Mouse (Mus musculus): ENCODE data around the gene Bbs10. TPM values are rescaled to one million over a fixed set of nuclear protein-coding genes. Genes with fewer than 3 reads are reported as not detected.
A peak's percentile ranks its signal among the peaks of the same experiment; 100 is the strongest.

Bbs10 gene
- polyA plus RNA-seq, 1 experiment from 2014 or later, result 3.6 TPM

GRCm38 (mm10) chr10:111297631-111298030 is 848 bp upstream of the Bbs10 start:
- Histone ChIP-seq H3K27me3 (no peaks in the 10 kb centered on the region), H3K4me3 (peak overlapping the region; percentile 92), H3K4me1 (replicated peaks) (peaks cover 5% of the 10 kb centered on the region), H3K36me3 (peaks cover 5% of the 10 kb centered on the region; the same call in 1 of the 2 replicates), H3K9me3 (replicated peaks) (no peaks in the 10 kb centered on the region), H3K9ac (0 out of 2 replicates have a peak overlapping the region, but pooled peaks have one; percentile 61), H3K27ac (no peak overlapping the region), H3K4me2 (peak overlapping the region; percentile 75)
- 37% methylated on average over 6 of the region's 6 CpGs for WGBS
- ATAC-seq (replicated peaks; ENCODE audit: insufficient number of reproducible peaks, insufficient read depth, low FRiP score, low read depth), result no peak

DNA sequence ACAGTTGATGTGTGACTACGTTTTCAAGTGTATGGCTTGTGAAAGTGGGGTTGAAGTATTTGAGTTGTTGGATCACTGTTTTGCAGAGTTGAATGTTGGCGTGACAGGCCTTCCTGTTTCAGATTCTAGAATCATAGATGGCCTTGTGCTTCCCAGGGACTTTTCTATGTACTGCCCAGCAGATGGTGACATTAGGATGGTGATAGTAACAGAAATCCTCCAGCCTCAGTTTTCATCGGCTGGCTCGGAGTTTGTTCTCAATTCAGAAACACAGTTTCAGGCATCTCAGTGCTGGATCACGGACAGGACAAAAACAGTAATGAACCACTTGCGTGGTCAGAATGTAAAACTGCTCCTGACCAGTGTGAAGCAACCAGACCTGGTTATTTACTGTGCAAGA is 1.1 kb downstream of the Bbs10 start:
- ATAC-seq (replicated peaks; ENCODE audit: insufficient number of reproducible peaks, insufficient read depth, low FRiP score, low read depth), result no peak
- no peaks in the 10 kb centered on the region for H3K9me3 ChIP-seq (replicated peaks)
- H3K4me3 ChIP-seq, result no peak overlapping the region
- WGBS, result 73% methylated on average over 6 of the region's 6 CpGs
- H3K4me1 ChIP-seq (replicated peaks), result peaks cover 5% of the 10 kb centered on the region
- no peak overlapping the region; the same call in 1 of the 2 replicates for H3K4me2 ChIP-seq
- no peak overlapping the region for H3K27ac ChIP-seq
- H3K27me3 ChIP-seq, result no peaks in the 10 kb centered on the region
- H3K36me3 ChIP-seq, result no peaks in the 10 kb centered on the region; the same call in 1 of the 2 replicates
- H3K9ac ChIP-seq, result no peak overlapping the region

- no peak for ATAC-seq (replicated peaks; ENCODE audit: insufficient number of reproducible peaks, insufficient read depth, low FRiP score, low read depth)
- WGBS, result 90% methylated on average over 5 of the region's 5 CpGs
- H3K4me3 ChIP-seq, result no peak overlapping the region
- no peaks in the 10 kb centered on the region; the same call in 1 of the 2 replicates for H3K36me3 ChIP-seq
- H3K27me3 ChIP-seq, result no peaks in the 10 kb centered on the region
- no peak overlapping the region for H3K27ac ChIP-seq
- H3K4me2 ChIP-seq, result no peak overlapping the region
- H3K9me3 ChIP-seq (replicated peaks), result no peaks in the 10 kb centered on the region
- peaks cover 5% of the 10 kb centered on the region for H3K4me1 ChIP-seq (replicated peaks)
- no peak overlapping the region for H3K9ac ChIP-seq
Observed at GRCm38 (mm10) chr10:111301041-111301440, 2.6 kb downstream of the Bbs10 start.

DNA sequence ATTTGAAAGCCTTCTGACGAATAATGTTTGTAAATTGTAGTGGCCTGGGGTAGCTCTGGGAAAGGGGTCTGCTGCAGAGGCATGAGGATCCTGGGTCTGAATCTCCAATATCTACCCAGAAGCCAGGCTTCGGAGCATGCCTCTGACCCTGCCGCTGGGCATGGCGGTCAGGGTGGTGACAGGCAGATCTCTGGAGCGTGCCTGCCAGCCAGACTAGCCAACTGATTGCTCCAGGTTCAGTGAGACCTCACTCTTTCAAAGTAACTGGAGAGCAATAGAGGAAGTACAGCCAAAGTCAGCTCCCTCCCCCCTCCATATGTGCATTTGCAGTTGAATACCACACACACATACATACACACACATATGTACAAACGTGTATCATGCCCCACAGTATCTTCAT is 4.0 kb downstream of the Bbs10 start:
- H3K9ac ChIP-seq, result no peak overlapping the region
- no peak overlapping the region for H3K4me2 ChIP-seq
- 74% methylated on average over 6 of the region's 6 CpGs for WGBS
- no peaks in the 10 kb centered on the region for H3K9me3 ChIP-seq (replicated peaks)
- no peaks in the 10 kb centered on the region for H3K27me3 ChIP-seq
- H3K4me3 ChIP-seq, result no peak overlapping the region
- H3K4me1 ChIP-seq (replicated peaks), result peaks cover 5% of the 10 kb centered on the region
- no peaks in the 10 kb centered on the region; the same call in 1 of the 2 replicates for H3K36me3 ChIP-seq
- ATAC-seq (replicated peaks; ENCODE audit: insufficient number of reproducible peaks, insufficient read depth, low FRiP score, low read depth), result no peak
- H3K27ac ChIP-seq, result no peak overlapping the region

DNA sequence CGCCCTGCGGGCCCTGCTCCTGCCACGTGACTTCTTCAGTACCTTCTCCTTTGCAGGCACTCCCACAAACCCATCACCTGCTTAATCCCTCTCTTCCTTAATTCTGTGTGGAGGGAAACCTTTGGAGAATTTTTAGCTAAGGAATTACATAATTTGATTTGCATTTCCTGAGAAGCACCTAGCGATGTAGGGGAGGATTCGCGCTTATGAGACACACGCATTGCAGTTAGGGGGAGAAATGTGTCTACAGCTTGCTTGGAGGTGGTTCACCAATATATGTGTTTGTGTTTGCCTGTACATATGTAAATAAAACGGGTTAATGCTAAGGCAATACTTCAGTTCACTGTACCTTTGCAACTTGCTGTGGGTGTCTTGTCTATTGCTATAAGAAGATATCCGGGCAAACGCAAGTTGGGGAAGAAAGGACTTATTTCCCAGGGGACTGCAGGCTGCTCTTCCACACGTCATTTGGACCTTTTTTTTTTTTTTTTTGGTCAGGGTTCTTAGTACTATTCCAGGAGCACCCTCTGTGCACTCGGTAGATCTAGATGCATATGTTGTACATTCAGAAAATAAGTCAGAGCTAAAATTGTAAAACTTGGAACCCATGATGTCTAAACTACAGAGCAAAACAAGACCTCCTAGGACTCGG is 10.5 kb downstream of the Bbs10 start:
- ATAC-seq (replicated peaks; ENCODE audit: insufficient number of reproducible peaks, insufficient read depth, low FRiP score, low read depth), result no peak

GRCm38 (mm10) chr10:111313282-111313681 is 14.8 kb downstream of the Bbs10 start:
- no peak for ATAC-seq (replicated peaks; ENCODE audit: insufficient number of reproducible peaks, insufficient read depth, low FRiP score, low read depth)
- WGBS, result 57% methylated on average over 6 of the region's 6 CpGs

More for the DNA sequence above, 10.5 kb downstream of the Bbs10 start:
- H3K27me3 ChIP-seq, result no peaks in the 10 kb centered on the region
- no peak overlapping the region for H3K9ac ChIP-seq
- WGBS, result 87% methylated on average over 13 of the region's 13 CpGs
- H3K36me3 ChIP-seq, result no peaks in the 10 kb centered on the region
- H3K4me2 ChIP-seq, result no peak overlapping the region
- H3K4me1 ChIP-seq (replicated peaks), result no peaks in the 10 kb centered on the region
- no peaks in the 10 kb centered on the region for H3K9me3 ChIP-seq (replicated peaks)
- no peak overlapping the region for H3K27ac ChIP-seq
- H3K4me3 ChIP-seq, result no peak overlapping the region

GRCm38 (mm10) chr10:111314636-111315395 is 16.3 kb downstream of the Bbs10 start:
- H3K4me2 ChIP-seq, result no peak overlapping the region
- no peak overlapping the region for H3K9ac ChIP-seq
- H3K4me3 ChIP-seq, result no peak overlapping the region
- no peaks in the 10 kb centered on the region for H3K4me1 ChIP-seq (replicated peaks)
- no peak overlapping the region for H3K27ac ChIP-seq
- no peaks in the 10 kb centered on the region for H3K36me3 ChIP-seq
- WGBS, result 68% methylated on average over 10 of the region's 10 CpGs
- no peaks in the 10 kb centered on the region for H3K27me3 ChIP-seq
- ATAC-seq (replicated peaks; ENCODE audit: insufficient number of reproducible peaks, insufficient read depth, low FRiP score, low read depth), result no peak
- H3K9me3 ChIP-seq (replicated peaks), result no peaks in the 10 kb centered on the region

More at GRCm38 (mm10) chr10:111313282-111313681, 14.8 kb downstream of the Bbs10 start:
- Histone ChIP-seq H3K9ac (no peak overlapping the region), H3K9me3 (replicated peaks) (no peaks in the 10 kb centered on the region), H3K4me2 (no peak overlapping the region), H3K27me3 (no peaks in the 10 kb centered on the region), H3K4me3 (no peak overlapping the region), H3K27ac (no peak overlapping the region), H3K4me1 (replicated peaks) (no peaks in the 10 kb centered on the region), H3K36me3 (no peaks in the 10 kb centered on the region)

GRCm38 (mm10) chr10:111315940-111316339 is 17.5 kb downstream of the Bbs10 start:
- no peaks in the 10 kb centered on the region for H3K4me1 ChIP-seq (replicated peaks)
- no peak overlapping the region for H3K27ac ChIP-seq
- no peaks in the 10 kb centered on the region for H3K9me3 ChIP-seq (replicated peaks)
- H3K4me2 ChIP-seq, result no peak overlapping the region
- no peaks in the 10 kb centered on the region for H3K27me3 ChIP-seq
- no peak overlapping the region for H3K4me3 ChIP-seq
- WGBS, result 77% methylated on average over 3 of the region's 3 CpGs
- no peak overlapping the region for H3K9ac ChIP-seq
- no peak for ATAC-seq (replicated peaks; ENCODE audit: insufficient number of reproducible peaks, insufficient read depth, low FRiP score, low read depth)
- no peaks in the 10 kb centered on the region for H3K36me3 ChIP-seq

DNA sequence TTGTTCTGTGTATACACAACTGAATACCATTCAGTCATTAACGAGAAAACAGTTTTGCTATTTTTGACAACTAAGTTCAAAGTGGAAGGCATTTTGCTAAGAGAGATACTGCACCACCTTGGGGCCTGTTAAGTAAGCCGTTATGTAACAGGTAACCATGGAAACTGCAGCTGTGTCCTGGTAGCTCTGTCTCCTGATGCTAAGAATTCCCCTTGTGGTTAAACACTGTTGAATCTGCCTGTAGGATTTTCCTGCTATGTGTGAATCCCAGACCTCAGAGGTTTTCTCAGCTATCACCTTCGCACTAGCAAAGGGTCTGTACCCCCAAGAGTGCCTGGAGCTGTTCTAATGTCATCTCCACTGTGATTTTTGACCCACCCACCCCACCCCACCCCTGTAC is 19.5 kb downstream of the Bbs10 start:
- 71% methylated on average over 3 of the region's 3 CpGs for whole genome bisulfite sequencing
- Histone ChIP-seq H3K4me1 (replicated peaks) (no peaks in the 10 kb centered on the region), H3K27ac (no peak overlapping the region), H3K9ac (no peak overlapping the region), H3K27me3 (no peaks in the 10 kb centered on the region), H3K36me3 (no peaks in the 10 kb centered on the region), H3K4me3 (no peak overlapping the region), H3K9me3 (replicated peaks) (no peaks in the 10 kb centered on the region), H3K4me2 (no peak overlapping the region)
- ATAC-seq (replicated peaks; ENCODE audit: insufficient number of reproducible peaks, insufficient read depth, low FRiP score, low read depth), result no peak

DNA sequence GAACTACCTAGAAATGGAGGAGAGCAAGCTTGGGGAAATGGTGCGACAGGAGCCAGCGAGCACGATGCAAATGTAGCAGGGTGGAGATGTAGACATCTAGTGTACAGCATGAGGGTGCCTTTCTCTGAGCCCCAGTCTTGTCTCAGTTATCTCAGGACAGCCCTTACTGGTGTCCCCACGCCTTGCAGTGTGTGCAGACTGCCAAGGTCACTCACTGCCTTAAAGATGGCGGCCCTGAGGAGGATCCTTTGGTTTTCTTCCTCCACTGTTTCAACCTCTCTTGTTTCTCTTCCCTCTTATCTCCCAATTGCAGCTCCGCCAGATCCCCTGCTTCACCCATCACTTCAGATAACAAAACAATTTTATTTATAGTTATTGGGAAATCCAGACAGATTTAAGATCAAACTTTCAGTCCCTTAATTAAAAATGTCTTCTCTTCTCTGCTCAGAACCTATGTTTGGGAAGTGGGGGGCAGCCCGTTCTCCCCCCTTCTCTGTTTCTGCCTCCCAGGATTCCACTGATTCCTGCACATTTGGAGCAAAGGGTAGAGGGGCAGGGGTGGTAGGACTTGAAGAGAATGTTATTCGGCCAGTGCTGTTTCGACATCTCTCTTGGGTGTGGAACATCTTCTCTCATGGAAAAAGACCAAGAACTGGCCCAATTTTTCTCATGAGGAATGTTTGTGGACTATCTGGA is 20.5 kb downstream of the Bbs10 start:
- no peak overlapping the region for H3K4me2 ChIP-seq
- no peaks in the 10 kb centered on the region for H3K4me1 ChIP-seq (replicated peaks)
- WGBS, result 83% methylated on average over 9 of the region's 9 CpGs
- no peak overlapping the region for H3K9ac ChIP-seq
- H3K36me3 ChIP-seq, result no peaks in the 10 kb centered on the region
- no peak overlapping the region for H3K27ac ChIP-seq
- no peak overlapping the region for H3K4me3 ChIP-seq
- no peak for ATAC-seq (replicated peaks; ENCODE audit: insufficient number of reproducible peaks, insufficient read depth, low FRiP score, low read depth)
- H3K27me3 ChIP-seq, result no peaks in the 10 kb centered on the region
- no peaks in the 10 kb centered on the region for H3K9me3 ChIP-seq (replicated peaks)

DNA sequence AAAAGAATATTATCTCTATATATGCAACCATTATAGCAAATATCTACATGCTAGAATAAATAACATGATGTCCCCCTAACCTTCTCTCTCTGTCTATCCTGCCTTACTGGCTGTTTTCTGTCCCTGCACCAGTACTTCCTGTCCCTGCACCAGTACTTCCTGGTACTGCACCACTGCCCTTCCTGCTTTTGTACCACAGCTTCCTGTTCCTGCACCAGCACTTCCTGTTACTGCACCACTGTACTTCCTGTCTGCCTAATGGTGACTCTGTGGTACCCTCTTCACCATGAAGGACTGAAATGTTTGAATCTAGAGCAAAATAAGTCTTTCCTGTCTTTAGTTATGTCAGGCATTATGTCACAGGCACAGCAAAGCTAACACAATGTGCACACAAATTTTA is 22.1 kb downstream of the Bbs10 start:
- no peaks in the 10 kb centered on the region for H3K4me1 ChIP-seq (replicated peaks)
- ATAC-seq (replicated peaks; ENCODE audit: insufficient number of reproducible peaks, insufficient read depth, low FRiP score, low read depth), result no peak
- no peak overlapping the region for H3K4me2 ChIP-seq
- no peaks in the 10 kb centered on the region for H3K36me3 ChIP-seq
- no peaks in the 10 kb centered on the region for H3K27me3 ChIP-seq
- H3K27ac ChIP-seq, result no peak overlapping the region
- H3K9ac ChIP-seq, result no peak overlapping the region
- H3K9me3 ChIP-seq (replicated peaks), result no peaks in the 10 kb centered on the region
- H3K4me3 ChIP-seq, result no peak overlapping the region

Data from heart, embryonic 15.5 days (tissue).